Mouse (Mus musculus): ENCODE data around the gene Diras1.
"Not testable (repeated sequence)": the region's sequence is repeated elsewhere in the genome, so short reads cannot be mapped to it uniquely, and the experiment has no call there.

Gene Diras1

DNA sequence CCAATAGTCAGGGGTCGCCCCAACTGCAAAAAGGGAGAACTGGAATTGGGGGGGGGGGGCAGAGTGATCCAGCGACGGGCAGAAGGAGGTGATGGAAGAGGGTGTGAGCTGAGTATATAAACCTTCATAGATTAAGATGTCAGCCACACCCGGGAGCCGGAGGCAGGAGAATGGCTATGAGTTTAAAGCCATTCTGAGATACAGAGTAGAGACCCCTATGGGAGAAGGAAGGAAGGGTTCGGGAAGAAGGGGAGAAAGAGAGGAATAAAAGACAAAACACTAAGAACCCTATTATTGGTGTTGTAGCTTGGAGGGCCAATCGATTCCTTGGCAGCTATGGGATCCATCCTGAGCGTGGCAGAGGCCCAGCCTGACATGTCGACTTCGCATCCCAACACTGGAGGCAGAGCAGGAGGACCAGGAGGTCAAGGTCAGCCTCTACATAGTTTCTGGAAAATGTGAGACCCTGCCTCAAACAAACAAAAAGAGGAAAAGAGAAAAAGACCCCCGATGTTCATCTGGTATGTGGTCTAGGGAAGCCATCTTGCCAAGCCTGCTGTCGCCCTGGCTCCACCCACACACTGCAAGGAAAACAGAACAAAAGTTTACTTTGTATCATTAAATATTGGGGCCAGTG is at the start of gene Diras1:
Diras1 (minus strand) TSS at position 24 of the 637 bp plus-strand sequence.
- DNase-seq (ENCODE audit: extremely low spot score, low spot score): no peak

DNA sequence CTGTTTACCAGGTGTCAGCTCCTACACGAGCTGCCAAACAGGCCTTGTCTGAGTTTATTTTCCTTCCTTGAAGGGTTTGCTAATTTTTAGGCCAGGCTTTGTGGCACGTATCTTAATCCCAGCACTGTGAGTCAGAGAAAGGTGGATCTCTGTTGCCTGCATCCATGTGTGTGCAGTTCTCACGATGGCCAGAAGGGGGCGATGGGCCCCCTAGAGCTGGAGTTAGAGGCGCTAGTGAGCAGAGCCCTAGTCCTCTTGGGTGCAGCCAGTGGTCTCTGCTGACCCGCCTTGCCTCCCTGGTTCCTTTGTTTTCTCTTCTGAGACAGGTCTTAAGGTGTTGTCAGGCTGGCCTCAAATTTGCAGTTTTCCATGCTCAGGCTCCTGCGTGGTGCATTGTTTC is 48.0 kb upstream of the Diras1 start:
- no peak for DNase-seq (ENCODE audit: extremely low spot score, low spot score)

DNA sequence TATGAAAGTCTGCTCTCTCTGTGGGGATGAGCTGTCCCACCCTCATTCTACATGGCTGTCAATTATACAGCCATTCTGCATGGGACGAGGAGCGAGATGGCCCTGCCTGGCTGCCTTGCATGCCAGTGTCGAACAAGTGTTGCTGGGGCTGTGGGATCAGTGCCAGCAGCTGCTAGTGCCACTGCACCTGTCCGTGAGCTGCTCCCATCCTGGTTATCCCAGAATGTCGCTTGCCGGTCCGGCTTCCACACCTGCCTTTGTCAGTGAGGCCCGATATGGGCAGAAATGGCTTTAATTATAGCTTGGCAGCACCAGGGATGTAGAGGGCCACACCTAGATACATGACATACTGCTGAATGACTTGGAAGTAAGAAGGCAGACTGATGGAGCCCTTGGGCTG is 46.8 kb upstream of the Diras1 start:
- DNase-seq (ENCODE audit: extremely low spot score, low spot score): no peak

DNA sequence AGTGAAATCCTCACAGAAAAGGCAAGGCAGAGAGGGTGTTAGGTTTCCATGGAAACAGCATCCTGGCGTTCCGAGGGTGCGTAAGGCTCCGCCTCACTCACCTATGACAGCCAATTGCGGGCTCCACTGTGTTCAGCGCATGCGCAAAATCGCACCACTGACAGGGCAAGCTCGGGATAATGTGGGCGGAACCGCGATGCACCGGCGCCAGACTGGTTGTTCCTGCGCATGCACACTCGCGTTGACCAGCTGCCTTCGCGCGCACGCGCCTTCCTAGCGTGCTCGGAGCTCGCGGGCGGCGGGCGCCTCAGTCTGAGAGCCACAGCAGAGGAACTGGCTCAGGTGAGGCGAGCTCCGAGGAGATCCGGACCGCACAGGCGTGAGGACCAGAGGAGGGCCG is 44.4 kb upstream of the Diras1 start, which contains the start of gene Thop1:
Thop1 (plus strand) TSS at position 200 of the 400 bp plus-strand sequence.
- peak; percentile 99 for DNase-seq (ENCODE audit: extremely low spot score, low spot score)

DNA sequence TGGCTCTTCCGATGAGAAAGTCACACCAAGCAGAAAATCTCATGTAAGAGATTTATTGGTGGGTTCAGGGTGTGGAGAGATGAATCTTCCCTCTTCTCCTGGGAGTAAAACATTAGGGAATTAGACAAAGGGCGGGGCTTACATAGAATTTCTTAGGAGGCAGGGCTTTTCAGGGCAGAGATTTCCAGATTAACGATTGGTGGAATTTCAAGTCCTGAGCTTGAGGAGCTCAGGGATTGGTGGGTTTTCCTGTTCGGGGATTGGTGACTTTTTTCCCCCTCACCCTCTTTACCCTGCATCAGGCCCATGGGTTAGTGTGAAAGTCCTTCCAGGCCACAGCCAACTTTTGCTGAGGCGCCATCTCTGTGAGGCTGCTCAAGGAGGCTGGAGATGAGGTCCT is 43.2 kb upstream of the Diras1 start:
- no peak for DNase-seq (ENCODE audit: extremely low spot score, low spot score)

DNA sequence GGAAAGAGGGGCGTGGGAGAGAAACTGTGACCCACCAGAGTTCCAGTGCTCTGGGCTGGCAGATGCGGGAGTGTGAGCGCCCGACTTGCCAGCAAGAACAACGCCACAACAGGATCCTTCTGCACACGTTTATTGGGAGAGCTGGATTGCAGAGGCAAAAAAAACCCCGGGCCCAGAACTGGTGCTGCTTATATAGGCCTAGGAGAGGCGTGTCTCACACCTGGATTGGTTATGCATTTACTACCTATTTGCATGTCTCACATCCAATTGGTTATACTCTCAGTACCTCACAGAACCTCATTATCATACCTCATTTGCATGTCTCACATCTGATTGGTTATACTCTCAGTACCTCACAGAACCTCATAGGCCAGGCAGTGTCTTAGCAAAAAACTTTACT is 39.1 kb upstream of the Diras1 start:
- not testable (repeated sequence) for DNase-seq (ENCODE audit: extremely low spot score, low spot score)

DNA sequence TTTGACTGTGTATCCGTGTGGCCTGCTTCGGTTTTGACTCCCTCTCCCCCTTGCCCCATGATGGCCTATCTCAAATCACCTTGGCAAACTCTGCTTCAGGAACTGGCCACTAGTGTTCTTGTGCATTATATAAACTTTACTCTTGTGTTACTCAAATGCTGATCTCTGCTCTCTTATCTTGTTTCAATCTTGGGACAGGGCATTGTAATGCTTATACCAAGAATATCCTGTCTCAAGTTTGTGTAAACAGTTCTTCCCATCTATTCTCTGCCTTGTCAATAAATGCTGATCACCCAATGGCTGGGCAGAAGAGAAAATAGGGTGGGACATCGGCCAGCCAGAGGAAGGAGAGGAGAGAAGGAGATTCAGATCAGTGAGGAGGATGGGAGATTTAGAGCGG is 37.2 kb upstream of the Diras1 start:
- no peak for DNase-seq (ENCODE audit: extremely low spot score, low spot score)

DNA sequence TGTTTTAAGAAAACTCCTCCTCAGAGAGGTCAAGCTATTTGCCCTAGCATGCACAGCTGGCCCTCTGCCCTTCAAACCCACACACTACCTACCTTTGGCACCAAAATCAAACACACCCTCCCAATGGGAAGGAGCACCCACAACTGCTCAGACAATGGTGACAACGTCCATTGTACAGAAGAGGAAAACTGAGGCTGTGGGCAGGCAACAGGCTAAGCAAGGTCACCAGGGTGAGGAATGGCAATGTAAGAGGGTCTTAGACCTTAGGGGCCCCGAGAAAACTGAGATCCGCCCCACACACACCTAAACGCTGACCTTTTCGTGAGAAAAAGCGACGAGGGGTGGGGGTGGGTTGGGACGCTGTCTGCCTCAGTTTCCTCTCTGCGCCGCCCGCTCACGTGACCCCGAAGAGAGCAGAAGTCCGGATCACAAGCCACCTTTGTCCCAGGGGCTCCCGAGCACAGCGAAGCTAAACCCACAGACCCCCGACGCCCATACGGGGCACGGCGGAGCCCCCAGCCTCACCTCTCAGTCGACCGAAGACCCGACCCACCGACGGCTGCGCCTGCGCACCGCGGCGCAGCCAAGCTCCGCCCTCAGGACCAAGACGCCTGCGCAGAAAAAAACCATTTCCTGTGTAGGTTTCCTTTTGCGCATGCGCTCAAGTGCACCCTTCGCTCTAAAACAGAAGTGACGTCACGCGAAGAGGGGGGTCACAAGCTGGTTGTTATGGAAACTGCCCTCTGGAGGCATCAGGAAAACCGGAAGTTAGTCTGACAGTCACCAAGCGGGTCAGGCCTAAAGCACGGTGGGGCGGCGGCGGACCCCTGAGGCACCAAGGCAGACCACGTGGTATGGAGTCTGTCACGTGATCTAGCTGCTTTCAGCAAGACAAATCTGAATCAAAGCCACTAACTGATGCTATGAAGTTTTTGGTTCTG is 34.4 kb upstream of the Diras1 start, which contains the start of gene Sgta:
Sgta (minus strand) TSS at position 579 of the 941 bp plus-strand sequence.
- DNase-seq (ENCODE audit: extremely low spot score, low spot score): peak; percentile 97

DNA sequence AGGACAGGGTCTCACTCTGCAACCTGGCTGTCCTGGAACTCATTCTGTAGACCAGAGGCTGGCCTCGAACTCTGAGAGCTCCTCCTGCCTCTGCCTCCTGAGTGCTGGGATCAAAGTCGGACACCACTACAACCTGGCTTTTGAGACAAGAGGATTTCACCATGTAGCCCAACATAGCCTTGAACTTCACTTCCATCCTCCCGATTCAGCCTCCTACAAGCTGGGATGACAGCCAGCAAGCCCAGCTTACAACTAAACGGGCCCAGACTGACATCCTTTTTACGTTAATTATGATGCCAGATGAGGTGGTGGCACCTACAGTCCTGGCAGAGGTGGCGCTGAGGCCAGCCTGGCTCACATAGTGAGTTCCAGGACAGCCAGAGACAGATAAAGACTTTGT is 33.4 kb upstream of the Diras1 start:
- DNase-seq (ENCODE audit: extremely low spot score, low spot score): no peak

DNA sequence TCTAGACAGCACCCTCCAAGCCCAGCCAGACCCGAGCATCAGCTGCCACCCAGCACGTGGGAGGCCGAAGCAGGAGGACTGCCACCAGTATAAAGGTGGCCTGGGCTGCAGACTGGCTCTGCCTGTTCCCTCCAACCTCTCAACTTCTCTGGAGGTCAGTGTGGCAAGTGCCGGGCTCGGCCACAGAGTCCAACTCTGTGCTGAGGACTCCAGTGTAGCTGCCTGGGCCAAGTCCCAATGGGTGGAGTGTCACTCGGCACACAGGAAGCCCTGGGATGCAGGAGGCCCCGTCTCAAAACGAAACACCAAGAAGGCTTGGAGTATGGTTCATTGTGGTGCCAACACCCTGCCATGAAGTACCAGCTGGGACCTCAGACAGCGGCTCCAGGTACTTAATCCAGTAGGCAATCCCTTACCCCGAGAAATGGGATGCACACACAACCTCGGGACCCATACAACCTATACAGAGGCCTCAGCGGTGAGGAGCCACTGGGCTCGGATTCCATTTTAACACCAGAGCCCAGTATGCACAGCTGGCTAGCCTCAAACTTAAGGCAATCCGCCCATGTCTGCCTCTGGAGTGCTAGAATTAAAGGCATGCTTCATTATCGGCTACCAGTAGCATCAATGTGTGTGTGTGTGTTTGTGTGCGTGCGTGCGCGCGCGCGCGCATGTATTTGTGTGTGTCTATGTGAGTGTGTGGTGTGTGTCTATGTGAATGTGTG is 32.1 kb upstream of the Diras1 start:
- no peak for DNase-seq (ENCODE audit: extremely low spot score, low spot score)

DNA sequence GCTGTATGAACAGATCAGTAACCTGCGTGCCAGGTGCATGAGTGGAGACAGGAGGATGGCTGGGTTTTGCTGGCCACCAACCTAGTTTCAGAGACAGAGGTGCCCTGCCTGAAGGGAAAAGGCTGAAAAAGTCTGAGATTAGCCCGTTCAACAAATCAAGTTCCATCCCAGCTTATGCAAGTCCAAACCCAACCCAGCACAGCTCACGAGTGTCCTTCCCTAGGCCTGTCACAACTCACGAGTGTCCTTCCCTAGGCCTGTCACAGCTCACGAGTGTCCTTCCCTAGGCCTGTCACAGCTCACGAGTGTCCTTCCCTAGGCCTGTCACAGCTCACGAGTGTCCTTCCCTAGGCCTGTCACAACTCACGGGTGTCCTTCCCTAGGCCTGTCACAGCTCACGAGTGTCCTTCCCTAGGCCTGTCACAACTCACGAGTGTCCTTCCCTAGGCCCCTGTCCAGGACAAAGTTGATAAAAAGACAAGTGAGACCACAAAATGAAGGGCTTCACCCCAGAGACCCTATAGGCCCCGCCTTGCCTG is 30.4 kb upstream of the Diras1 start:
- DNase-seq (ENCODE audit: extremely low spot score, low spot score): not testable (repeated sequence)

DNA sequence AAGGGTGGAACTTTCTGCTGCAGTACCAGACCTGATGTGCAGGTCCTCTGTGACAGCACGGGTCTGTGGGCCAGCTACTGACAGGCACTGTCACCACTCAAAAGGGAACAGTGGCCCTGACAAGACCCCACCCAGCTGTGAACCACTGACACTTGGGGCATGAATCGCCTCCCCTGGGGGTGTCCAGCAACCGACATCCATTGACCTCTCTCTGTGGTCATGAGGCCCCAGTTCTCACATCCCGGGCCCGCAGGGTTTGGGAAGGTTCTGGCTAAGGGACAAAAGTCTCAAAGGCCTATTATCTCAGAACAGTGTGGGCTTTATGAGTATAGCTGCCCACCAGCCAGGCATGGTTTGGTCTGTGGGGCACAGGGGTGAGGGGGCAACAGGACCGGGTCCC is 29.7 kb upstream of the Diras1 start:
- DNase-seq (ENCODE audit: extremely low spot score, low spot score): no peak

DNA sequence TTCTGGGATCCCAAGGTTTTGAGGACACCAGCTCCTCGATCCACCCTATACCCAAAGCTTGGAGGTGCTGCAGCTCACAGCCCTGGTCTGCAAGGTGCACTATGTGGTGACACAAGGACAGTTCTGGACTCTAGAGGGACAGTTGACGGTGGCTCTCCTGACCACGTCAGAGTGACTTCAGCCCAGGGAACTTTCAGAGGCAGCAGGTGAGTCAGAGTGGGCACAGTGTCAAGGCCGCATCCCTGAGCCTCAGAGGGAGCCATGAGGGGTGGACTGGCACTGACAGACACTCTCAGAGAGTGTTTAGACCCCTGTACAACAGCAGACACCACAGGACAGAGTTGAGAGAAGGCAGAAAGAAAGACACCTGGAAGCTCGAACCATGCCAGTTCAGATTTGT is 27.1 kb upstream of the Diras1 start:
- no peak for DNase-seq (ENCODE audit: extremely low spot score, low spot score)

DNA sequence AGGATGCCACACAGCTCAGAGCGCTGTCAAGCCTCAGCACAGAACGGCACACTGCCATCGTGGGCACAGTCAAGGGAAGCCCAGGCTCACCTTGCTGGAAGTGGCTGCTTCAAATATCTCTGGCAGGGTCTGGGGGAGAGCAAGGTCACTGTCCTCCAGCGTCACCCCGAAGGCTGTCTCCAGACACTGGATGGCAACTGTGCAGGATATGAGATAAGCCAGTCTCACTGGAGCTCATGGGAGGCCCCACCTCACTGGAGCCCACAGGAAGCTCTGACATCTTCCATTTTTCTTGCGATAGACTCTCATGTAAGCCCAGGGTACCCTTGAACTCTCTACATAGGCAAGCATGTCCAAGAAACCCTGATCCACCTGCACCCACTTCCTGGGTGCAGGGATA is 25.7 kb upstream of the Diras1 start:
- no peak for DNase-seq (ENCODE audit: extremely low spot score, low spot score)

DNA sequence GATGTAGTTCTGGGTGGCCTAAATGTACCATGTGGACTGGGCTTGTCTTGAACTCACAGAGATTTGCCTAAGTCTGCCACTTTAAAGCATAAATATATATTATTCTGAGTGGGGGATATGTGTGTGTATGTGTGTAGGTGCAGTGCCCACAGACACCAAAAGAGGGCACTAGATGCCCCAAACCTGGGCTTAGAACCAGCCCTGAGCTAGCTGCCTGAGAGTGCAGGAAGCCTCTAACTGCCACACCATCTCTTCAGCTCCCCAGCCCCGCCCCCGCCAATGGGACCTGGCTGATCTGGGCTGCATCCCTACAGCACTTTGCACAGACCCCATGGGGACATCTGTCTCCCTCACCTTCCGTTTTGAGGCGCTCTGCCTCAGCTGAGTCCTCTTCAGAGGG is 25.2 kb upstream of the Diras1 start:
- no peak for DNase-seq (ENCODE audit: extremely low spot score, low spot score)

DNA sequence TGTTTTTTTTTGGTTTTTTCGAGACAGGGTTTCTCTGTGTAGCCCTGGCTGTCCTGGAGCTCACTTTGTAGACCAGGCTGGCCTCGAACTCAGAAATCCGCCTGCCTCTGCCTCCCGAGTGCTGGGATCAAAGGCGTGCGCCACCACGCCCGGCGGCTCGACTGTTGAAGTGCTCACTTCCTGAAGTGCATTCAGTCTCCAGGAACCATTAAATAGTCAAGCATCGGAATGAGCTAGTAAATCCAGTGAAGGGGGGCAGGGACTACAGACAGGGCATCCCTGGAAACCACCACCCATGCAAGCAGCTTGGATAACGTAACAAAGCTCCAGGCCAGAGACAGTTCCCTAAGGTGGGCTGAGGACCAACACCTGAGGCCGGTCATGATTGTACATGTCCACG is 19.8 kb upstream of the Diras1 start:
- not testable (repeated sequence) for DNase-seq (ENCODE audit: extremely low spot score, low spot score)

DNA sequence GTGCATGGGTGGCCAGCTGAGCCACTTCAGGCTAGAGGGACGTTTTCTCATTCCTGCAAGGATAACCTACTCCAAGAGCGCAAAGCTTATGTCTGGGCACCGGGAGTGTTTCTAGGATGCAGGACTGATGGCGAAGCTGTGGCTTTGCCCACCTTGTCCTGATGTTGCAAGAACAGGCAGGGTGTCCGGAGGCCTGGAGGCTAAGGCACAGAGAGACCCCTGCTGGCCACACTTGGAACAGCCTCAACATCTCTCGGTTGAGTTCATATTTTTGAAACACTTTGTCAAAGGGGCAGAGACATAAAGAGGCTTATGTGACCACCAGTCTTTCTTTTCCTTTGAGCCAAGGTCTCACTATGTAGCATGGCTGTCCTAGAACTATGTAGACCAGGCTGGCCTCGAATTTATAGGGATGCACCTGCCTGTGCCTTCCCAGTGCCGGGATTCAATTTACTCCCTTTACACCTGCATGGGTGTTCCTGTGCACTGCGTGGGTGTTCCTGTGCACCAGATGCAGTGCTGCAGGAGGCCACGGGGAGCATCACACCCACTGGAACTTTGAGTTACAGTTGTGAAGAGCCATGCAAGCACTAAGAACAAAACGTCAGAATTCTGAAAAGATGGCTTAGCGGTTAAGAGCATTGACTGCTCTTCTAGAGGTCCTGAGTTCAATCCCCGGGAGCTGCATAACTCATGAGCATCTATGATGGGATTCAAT is 16.2 kb upstream of the Diras1 start:
- peak; percentile 77 for DNase-seq (ENCODE audit: extremely low spot score, low spot score)

DNA sequence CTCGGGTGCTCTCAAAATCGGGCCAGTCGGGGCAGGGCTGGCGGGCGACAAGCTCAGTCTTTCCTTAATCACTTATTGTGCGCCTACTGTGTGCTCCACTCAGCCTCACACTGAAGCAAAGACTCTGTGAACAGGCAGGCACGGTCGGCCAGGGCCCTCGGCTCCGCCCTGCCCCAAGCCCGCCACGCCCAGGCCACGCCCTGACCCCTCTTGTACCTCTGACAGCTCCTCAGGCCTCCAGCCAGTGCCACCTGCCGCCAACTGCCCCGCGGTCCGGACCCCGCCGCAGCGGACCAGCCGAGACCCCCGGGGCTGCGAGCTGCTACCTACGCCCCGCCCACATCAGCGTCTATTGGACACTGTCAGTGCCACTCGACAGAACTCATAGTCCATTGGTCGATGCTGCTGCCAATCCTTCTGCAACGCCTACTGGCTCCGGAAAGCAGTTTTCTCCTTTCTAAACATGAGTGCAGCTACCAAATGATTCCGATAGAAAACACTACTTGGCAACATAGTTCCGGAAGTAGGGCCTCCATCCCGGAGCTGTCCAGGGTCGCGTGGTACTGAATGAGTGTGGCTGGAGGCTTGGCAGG is 11.6 kb upstream of the Diras1 start, which contains the start of gene Slc39a3:
Slc39a3 (minus strand) TSS at position 439 of the 593 bp plus-strand sequence.
- peak; percentile 97 for DNase-seq (ENCODE audit: extremely low spot score, low spot score)

DNA sequence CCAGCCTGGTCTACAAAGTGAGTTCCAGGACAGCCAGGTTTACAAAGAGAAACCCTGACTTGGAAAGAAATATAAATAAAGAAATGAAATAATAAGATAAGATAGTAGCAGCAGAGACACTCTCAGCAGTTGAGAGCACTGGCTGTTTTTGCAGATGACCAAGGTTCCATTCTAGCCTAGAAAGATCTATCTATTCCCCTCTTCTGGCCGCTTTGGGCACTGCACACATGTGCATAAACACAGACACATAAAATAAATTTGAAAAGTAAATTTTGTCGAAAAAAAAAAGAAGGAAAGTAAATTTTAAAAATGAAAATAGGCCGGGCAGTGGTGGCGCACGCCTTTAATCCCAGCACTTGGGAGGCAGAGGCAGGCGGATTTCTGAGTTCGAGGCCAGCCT is 10.8 kb upstream of the Diras1 start:
- no peak for DNase-seq (ENCODE audit: extremely low spot score, low spot score)

DNA sequence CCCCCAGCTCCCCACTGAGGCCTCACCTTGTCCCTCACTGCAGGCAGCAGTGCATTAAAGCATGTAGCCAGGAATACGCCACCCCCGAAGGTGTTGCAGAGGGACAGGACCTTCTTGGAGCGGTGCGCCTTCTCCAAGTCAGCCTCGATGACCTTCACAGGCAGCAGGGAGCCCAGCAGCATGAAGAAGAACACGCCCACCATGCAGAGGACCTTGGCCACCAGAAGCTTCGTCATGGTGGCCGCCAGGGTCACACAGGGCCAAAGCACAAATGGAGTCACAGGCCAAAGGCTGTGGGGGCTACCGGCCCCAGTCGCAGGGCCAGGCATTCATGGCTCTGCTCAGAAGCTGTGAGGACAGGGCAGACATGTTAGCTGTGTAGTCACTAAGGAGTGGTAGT is 8.1 kb upstream of the Diras1 start:
- no peak for DNase-seq (ENCODE audit: extremely low spot score, low spot score)

All from neural tube, embryonic 10.5 days (tissue).